Mouse (Mus musculus): Measurements from ENCODE around the gene Olfr887.

Olfr887 gene

DNA sequence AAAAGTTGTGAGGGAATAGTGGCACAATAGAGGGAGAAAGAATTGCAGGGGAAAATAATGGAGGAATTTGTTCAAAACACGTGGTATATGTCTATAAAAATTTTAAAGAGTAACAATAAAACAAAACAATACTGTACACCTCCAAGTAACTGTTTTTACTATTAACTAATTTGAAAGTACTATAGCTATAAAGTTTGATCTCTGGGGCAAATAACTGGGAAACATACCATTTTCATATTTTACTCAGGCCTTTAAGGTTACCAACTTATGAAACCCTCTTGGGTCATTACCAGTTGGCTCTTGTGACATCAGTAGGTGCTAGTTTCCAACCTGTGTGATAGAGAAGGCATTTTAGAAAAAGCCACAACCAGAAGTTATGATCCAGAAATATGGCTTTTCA is at the start of gene Olfr887:
Olfr887 (plus strand) TSS at position 301 of the 400 bp plus-strand sequence.
- DNase-seq (ENCODE audit: low read depth, low spot score) = no peak

DNA sequence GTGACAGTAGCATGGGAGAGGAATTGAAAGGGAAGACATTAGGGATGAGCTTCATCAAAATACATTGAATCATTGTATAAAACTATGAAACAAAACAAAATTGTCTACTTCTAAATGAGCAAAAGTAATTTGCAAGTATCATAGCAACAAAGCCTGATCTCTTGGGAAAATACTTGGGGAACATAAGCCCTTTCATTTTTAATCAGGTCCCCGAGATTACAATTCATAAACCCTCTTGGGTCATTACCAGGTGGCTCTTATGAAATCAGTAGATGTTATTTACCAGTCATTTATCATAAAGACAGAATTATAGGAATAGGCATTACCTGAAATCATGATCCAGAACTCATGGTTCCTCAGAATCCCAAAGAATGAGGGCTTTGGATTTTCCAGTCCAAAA is 37.6 kb upstream of the Olfr887 start, which contains the start of gene Olfr884:
Olfr884 (plus strand) TSS at position 301 of the 400 bp plus-strand sequence.
- no peak for DNase-seq (ENCODE audit: low read depth, low spot score)

DNA sequence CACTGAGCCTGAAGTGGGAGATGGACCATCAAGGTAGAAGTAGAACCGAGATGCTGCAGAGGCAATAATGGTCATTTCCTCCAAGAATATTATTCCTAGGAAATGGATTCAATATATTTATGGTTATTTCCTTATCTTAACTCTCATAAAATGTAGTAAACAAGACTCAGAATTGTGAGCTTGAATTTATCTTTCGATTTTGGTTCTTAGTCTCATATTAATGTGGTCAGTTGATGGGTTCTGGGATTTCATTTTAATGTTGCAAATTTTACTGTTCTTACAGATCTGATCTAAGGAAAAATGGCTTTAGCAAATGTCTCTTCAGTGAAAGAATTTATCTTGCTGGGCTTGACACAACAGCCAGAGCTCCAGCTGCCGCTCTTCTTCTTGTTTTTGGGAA is 22.9 kb upstream of the Olfr887 start, which contains the start of gene Olfr885:
Olfr885 (plus strand) TSS at position 301 of the 400 bp plus-strand sequence.
- DNase-seq (ENCODE audit: low read depth, low spot score) = no peak

GRCm38 (mm10) chr9:38107828-38108227 is 24.0 kb downstream of the Olfr887 start, which contains the start of gene Olfr888:
Gene Olfr888 (plus strand): TSS chr9:38108128.
- no peak for DNase-seq (ENCODE audit: low read depth, low spot score)

DNA sequence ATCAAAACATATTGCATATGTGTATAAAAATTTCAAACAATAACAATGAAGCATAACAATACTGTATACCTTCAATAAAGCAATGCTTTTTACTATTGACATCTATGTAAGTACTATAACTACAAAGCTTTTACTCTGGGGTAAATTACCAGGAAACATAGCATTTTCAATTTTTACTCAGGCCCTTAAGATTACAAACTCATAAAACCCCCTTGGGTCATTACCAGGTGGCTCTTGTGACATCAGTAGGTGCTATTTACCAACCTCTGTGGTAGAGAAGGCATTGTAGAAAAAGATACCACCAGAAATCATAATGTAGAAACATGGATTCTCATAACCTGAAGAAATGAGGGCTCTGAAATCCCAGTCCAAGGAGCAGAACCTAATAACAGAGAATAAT is 31.0 kb downstream of the Olfr887 start, which contains the start of gene Olfr889:
Olfr889 (plus strand) TSS at position 301 of the 400 bp plus-strand sequence.
- no peak for DNase-seq (ENCODE audit: low read depth, low spot score)
